Mouse (Mus musculus) CH12.LX (cell line): ENCODE results near the gene Zbtb38. TPM values are rescaled to one million over a fixed set of nuclear protein-coding genes. Genes with fewer than 3 reads are reported as not detected.
"Not testable (repeated sequence)": the region's sequence is repeated elsewhere in the genome, so short reads cannot be mapped to it uniquely, and the experiment has no call there.

ENCODE experiments used
- DNase-seq: peaks from one replicate; pipeline ENCODE4 v3.0.0-alpha.2; 2013; ENCODE audit errors: extremely low read depth
- H3K27ac ChIP-seq: 2 replicates; pipeline ENCODE4 v1.5.1; 2012; ENCODE audit warnings: low read depth, mild to moderate bottlenecking, control low read depth, moderate library complexity; ENCODE audit not compliant: insufficient read depth
- H3K27me3 ChIP-seq: replicated peaks from 2 replicates; pipeline ENCODE3; 2012; ENCODE audit warnings: inconsistent platforms
- H3K36me3 ChIP-seq, 2 experiments: replicated peaks in 1 of 2; 2 replicates each; pipeline versions ENCODE3 to v1.6.1; 2012; ENCODE audit warnings: inconsistent platforms in 1 of 2, low read length in 1 of 2, mild to moderate bottlenecking in 1 of 2, mixed read lengths in 1 of 2, moderate library complexity in 1 of 2; ENCODE audit not compliant: control insufficient read depth in 1 of 2, insufficient read depth in 1 of 2
- H3K4me1 ChIP-seq, 2 experiments: 2 replicates each; pipeline ENCODE4 v1.6.1; 2012; ENCODE audit warnings: inconsistent platforms in 1 of 2, moderate library complexity in 1 of 2; ENCODE audit not compliant: insufficient read depth in 2 of 2, control insufficient read depth in 1 of 2
- H3K4me2 ChIP-seq: 2 replicates; pipeline ENCODE4 v1.6.1; 2012; ENCODE audit warnings: low read depth, mild to moderate bottlenecking, control low read depth; ENCODE audit not compliant: poor library complexity, insufficient read depth, severe bottlenecking
- H3K4me3 ChIP-seq, 3 experiments: fragments of 150-350 bp in 1 of 3; sonication (generic) in 1 of 3; replicated peaks in 1 of 3; 2 replicates each; pipeline versions ENCODE3 to v1.5.1; 2011 to 2012; ENCODE audit warnings: low read depth in 2 of 3, low read length in 2 of 3, mild to moderate bottlenecking in 2 of 3, moderate library complexity in 2 of 3, control low read depth in 1 of 3, improper control_type of control experiment in 1 of 3, inconsistent platforms in 1 of 3, mixed read lengths in 1 of 3; ENCODE audit not compliant: poor library complexity in 1 of 3
- H3K79me2 ChIP-seq: replicated peaks from 2 replicates; pipeline ENCODE4 v1.6.1; 2012; ENCODE audit warnings: mild to moderate bottlenecking, moderate library complexity; ENCODE audit not compliant: control insufficient read depth, poor library complexity, insufficient read depth, severe bottlenecking; ENCODE audit errors: extremely low read depth
- H3K9ac ChIP-seq: 2 replicates; pipeline ENCODE4 v1.6.1; 2012; ENCODE audit warnings: low read depth, mild to moderate bottlenecking, control low read depth, moderate library complexity; ENCODE audit not compliant: insufficient read depth
- H3K9me3 ChIP-seq: replicated peaks from 2 replicates; pipeline ENCODE3; 2012; ENCODE audit warnings: low read length, inconsistent platforms, mixed read lengths
- CTCF ChIP-seq, 2 experiments: IDR thresholded peaks in 1 of 2; conservative IDR thresholded peaks in 1 of 2; 2 replicates each; pipeline ENCODE4 v1.5.1; 2011 to 2012; ENCODE audit warnings: low read depth in 2 of 2, low read length in 2 of 2, improper control_type of control experiment in 1 of 2, inconsistent platforms in 1 of 2, mild to moderate bottlenecking in 1 of 2, moderate library complexity in 1 of 2
- ELF1 ChIP-seq: IDR thresholded peaks from 2 replicates; pipeline ENCODE4 v1.6.1; 2014; ENCODE audit warnings: low read depth, mild to moderate bottlenecking, inconsistent platforms, low read length, improper control_type of control experiment
- ETS1 ChIP-seq: conservative IDR thresholded peaks from 2 replicates; pipeline ENCODE4 v1.6.1; 2012; ENCODE audit warnings: low read depth, mild to moderate bottlenecking, inconsistent platforms, low read length, improper control_type of control experiment, moderate library complexity
- IRF4 ChIP-seq: IDR thresholded peaks from 2 replicates; pipeline ENCODE4 v1.6.1; 2014; ENCODE audit warnings: low read depth, mild to moderate bottlenecking, inconsistent platforms, low read length, improper control_type of control experiment
- JUND ChIP-seq: conservative IDR thresholded peaks from 2 replicates; pipeline ENCODE4 v1.6.1; 2011; ENCODE audit warnings: low read depth, low read length, improper control_type of control experiment
- MAFK ChIP-seq: IDR thresholded peaks from 2 replicates; pipeline ENCODE4 v1.6.1; 2011; ENCODE audit warnings: low read length, improper control_type of control experiment; ENCODE audit not compliant: insufficient replicate concordance
- MAZ ChIP-seq: IDR thresholded peaks from 2 replicates; pipeline ENCODE4 v1.6.1; 2012; ENCODE audit warnings: low read depth, mild to moderate bottlenecking, inconsistent platforms, low read length, improper control_type of control experiment, moderate library complexity
- NELFE ChIP-seq: IDR thresholded peaks from 2 replicates; pipeline ENCODE4 v1.6.1; 2011; ENCODE audit warnings: low read depth, low read length, improper control_type of control experiment
- PAX5 ChIP-seq: IDR thresholded peaks from 2 replicates; pipeline ENCODE4 v1.6.1; 2012; ENCODE audit warnings: low read length, inconsistent platforms, mixed read lengths
- POLR2AphosphoS2 ChIP-seq: IDR thresholded peaks from 2 replicates; pipeline ENCODE4 v1.6.1; 2011; ENCODE audit warnings: low read depth, low read length, improper control_type of control experiment
- RAD21 ChIP-seq: IDR thresholded peaks from 2 replicates; pipeline ENCODE4 v1.6.1; 2011; ENCODE audit warnings: low read depth, mild to moderate bottlenecking, low read length, improper control_type of control experiment, moderate library complexity
- SIN3A ChIP-seq: IDR thresholded peaks from 2 replicates; pipeline ENCODE4 v1.6.1; 2012; ENCODE audit warnings: low read length, improper control_type of control experiment, inconsistent platforms
- TBP ChIP-seq: conservative IDR thresholded peaks from 2 replicates; pipeline ENCODE4 v1.6.1; 2011; ENCODE audit warnings: low read depth, low read length, improper control_type of control experiment
- TCF12 ChIP-seq: IDR thresholded peaks from 2 replicates; pipeline ENCODE4 v1.6.1; 2014; ENCODE audit warnings: low read depth, mild to moderate bottlenecking, inconsistent platforms, low read length, improper control_type of control experiment
- ZMIZ1 ChIP-seq: IDR thresholded peaks from 2 replicates; pipeline ENCODE4 v1.6.1; 2012; ENCODE audit warnings: low read depth, mild to moderate bottlenecking, inconsistent platforms, low read length, improper control_type of control experiment
- dilution Hi-C: fragments of 300-500 bp; cut with MboI; formaldehyde crosslinking; loops from 2 replicates; pipeline ENCODE4 v1.14.3; 2020; ENCODE audit warnings: low sequenced_read_pairs; ENCODE audit not compliant: extremely low pct_unique_long_range_greater_than_20kb, extremely low pct_ligation_motif_present
- in situ Hi-C: fragments of 300-500 bp; cut with MboI; formaldehyde crosslinking; loops from 3 replicates; pipeline ENCODE4 v1.14.3; 2019; ENCODE audit warnings: low sequenced_read_pairs, low pct_ligation_motif_present, low pct_unique_long_range_greater_than_20kb, mixed read lengths
- polyA plus RNA-seq: library from polyadenylated mRNA; unstranded; fragments of >175 nt; gene quantifications from 2 replicates; pipeline ENCODE4 v1.2.1, GENCODE M21; 2012; ENCODE audit warnings: low read depth; ENCODE audit not compliant: insufficient read length
- total RNA-seq, 2 experiments: library from RNA; depleted of rRNA; stranded (reverse); fragments of 300-350 nt in 1 of 2; fragments of >200 nt in 1 of 2; gene quantifications; 2 replicates each; pipeline ENCODE4 v1.2.3; 2012 to 2014

Zbtb38 gene
- total and polyA plus RNA-seq, 3 experiments: 51.7 to 102 (median 68.8) TPM

- H3K79me2 ChIP-seq: no peaks in the 10 kb centered on the region
- in situ Hi-C loops (loop anchor here (5.0 to 10.0 kb wide), 3 partner anchors 34 to 394 kb away; no protein-coding TSS in a partner anchor), dilution Hi-C loops (no loop called here)
- H3K4me3 ChIP-seq: no peak overlapping the region
- H3K27ac ChIP-seq: no peak overlapping the region
- TF ChIP-seq SIN3A (no peak), TCF12 (0 out of 2 replicates have a peak, but pooled peaks have one; percentile 9)
- H3K4me2 ChIP-seq: no peak overlapping the region
- no peaks in the 10 kb centered on the region for H3K27me3 ChIP-seq
- peaks cover 0 to 22% of the 10 kb centered on the region in 2 experiments; a peak in 2 of 4 replicates for H3K4me1 ChIP-seq
- H3K9me3 ChIP-seq: no peaks in the 10 kb centered on the region
- DNase-seq: no peak
- H3K9ac ChIP-seq: no peak overlapping the region
- peaks cover 5 to 21% of the 10 kb centered on the region in 2 experiments for H3K36me3 ChIP-seq
Observed at GRCm38 (mm10) chr9:96678611-96679010, 74.0 kb downstream of the Zbtb38 start.

- H3K4me3 ChIP-seq, H3K4me2 ChIP-seq, H3K79me2 ChIP-seq, H3K27ac ChIP-seq, dilution Hi-C loops, H3K9ac ChIP-seq, H3K9me3 ChIP-seq, H3K27me3 ChIP-seq, DNase-seq: not testable (repeated sequence)
- Histone ChIP-seq H3K4me1 (peaks cover 0 to 22% of the 10 kb centered on the region in 2 experiments; a peak in 2 of 4 replicates), H3K36me3 (peaks cover 3 to 16% of the 10 kb centered on the region in 2 experiments)
- in situ Hi-C loops: loop anchor here (5.0 to 10.0 kb wide), 3 partner anchors 35 to 393 kb away; no protein-coding TSS in a partner anchor
Observed at GRCm38 (mm10) chr9:96677711-96678110, 74.9 kb downstream of the Zbtb38 start.

DNA sequence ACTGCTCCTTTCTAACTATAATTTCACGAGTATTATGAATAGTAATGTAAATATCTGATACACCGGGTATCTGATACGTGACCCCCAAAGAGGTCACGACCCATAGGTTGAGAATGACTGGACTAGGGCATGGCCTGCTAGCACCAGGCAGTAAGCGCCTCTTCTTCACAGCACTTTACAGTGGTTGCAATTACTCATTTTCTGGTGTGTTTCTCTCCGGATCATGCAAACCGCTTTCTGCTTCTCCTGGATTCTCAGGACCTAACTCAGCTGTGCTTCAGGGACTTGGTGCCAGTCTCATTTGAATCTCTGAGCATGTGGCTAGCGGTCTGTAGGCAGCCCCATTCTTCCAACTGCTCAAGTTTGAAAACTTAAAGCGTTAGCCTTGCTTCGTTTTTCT is 76.0 kb downstream of the Zbtb38 start:
- no peak overlapping the region for H3K4me3 ChIP-seq
- H3K27me3 ChIP-seq: no peaks in the 10 kb centered on the region
- dilution Hi-C loops: no loop called here
- DNase-seq: no peak
- in situ Hi-C loops: loop anchor here (5.0 to 10.0 kb wide), 3 partner anchors 36 to 392 kb away; no protein-coding TSS in a partner anchor
- peaks cover 0 to 22% of the 10 kb centered on the region in 2 experiments; a peak in 2 of 4 replicates for H3K4me1 ChIP-seq
- H3K79me2 ChIP-seq: no peaks in the 10 kb centered on the region
- H3K27ac ChIP-seq: no peak overlapping the region
- no peak overlapping the region for H3K9ac ChIP-seq
- no peak for TF ChIP-seq POLR2AphosphoS2
- no peak for TF ChIP-seq ETS1
- TF ChIP-seq CTCF (conservative IDR thresholded peaks at IDR 0.05 in 1 of 2, IDR thresholded peaks at IDR 0.05 in 1 of 2; ENCODE audit: low read depth in 2 of 2, low read length in 2 of 2): no peak
- no peak for TF ChIP-seq JUND
- no peak for TF ChIP-seq NELFE
- no peak for TF ChIP-seq ZMIZ1
- no peak for TF ChIP-seq TCF12
- no peak for TF ChIP-seq TBP
- no peak for TF ChIP-seq MAFK
- no peak for TF ChIP-seq PAX5
- TF ChIP-seq IRF4: no peak
- TF ChIP-seq RAD21: no peak
- TF ChIP-seq MAZ: no peak
- no peak for TF ChIP-seq ELF1
- H3K9me3 ChIP-seq: no peaks in the 10 kb centered on the region
- H3K36me3 ChIP-seq: peaks cover 0 to 7% of the 10 kb centered on the region in 2 experiments
- H3K4me2 ChIP-seq: no peak overlapping the region
